Mouse (Mus musculus): ENCODE data around the gene Rbm26. TPM values are rescaled to one million over a fixed set of nuclear protein-coding genes. Genes with fewer than 3 reads are reported as not detected.

Gene Rbm26
- polyA plus RNA-seq, 1 experiment from 2014 or later = 15.2 TPM

DNA sequence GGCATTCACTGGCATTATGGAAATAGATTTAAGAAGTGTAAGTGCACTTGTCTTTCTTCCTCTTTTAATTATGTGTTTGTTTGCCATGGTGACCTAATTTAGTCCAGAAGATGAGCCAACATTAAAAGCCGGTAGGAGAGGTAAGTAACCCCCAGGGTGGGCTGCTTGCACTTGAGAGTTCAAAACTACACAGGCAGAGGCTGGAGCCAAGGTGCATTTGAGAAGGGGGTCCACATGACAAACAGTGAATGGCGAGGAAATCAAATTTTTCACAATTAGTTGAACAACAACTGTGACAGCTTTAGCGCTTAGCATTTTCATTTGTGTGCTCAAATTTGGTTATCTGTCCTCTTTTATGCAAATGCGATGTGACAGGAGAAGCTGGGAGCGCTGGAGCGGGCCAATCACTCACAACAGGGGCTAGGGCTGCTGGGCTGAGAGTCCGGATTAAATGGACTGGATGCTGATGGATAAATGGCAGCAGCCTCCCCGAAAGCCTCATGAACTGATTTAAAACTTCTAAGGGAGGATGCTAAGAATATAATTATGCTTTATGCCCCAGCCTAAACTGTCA, 92.3 kb downstream of the Rbm26 start:
- WGBS = 63% methylated on average over 8 of the region's 8 CpGs
- Histone ChIP-seq H3K27me3 (ENCODE audit: control insufficient read depth, insufficient read depth, low read length) (no peaks in the 10 kb centered on the region), H3K4me2 (replicated peaks; ENCODE audit: low read depth) (no peak overlapping the region), H3K4me3 (ENCODE audit: low read depth, low read length) (no peak overlapping the region), H3K9ac (ENCODE audit: low read length) (no peak overlapping the region), H3K4me1 (replicated peaks; ENCODE audit: control insufficient read depth, insufficient read depth) (no peaks in the 10 kb centered on the region), H3K36me3 (ENCODE audit: control insufficient read depth, insufficient read depth, low read length) (no peaks in the 10 kb centered on the region), H3K9me3 (ENCODE audit: control insufficient read depth, low read length) (no peaks in the 10 kb centered on the region), H3K27ac (replicated peaks) (no peak overlapping the region)
- TF ChIP-seq EP300 (optimal IDR thresholded peaks at IDR 0.05) = no peak
- no peak for TF ChIP-seq CTCF (IDR thresholded peaks at IDR 0.05; ENCODE audit: low read depth)
- DNase-seq (ENCODE audit: low spot score) (no peak), ATAC-seq (ENCODE audit: low FRiP score, low TSS enrichment) (no peak)

DNA sequence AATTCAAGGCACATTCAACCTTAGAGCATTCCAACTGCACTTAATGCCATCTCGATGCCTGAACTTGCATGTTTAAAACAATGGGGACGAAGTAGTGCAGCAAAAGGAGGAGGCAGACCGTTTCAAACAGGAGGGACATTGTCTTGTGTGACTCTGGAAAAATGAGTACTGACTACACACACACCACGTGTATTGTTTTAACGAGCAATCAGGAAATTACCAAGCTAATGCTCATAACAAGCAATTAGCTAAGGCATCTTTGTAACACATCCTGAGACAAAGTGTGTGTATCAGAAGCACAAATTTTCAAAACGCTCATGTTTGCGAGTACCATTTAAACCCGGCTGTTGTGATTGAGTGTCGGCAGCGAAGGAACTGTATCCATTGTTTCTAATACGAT, 93.0 kb downstream of the Rbm26 start:
- Histone ChIP-seq H3K36me3 (ENCODE audit: control insufficient read depth, insufficient read depth, low read length) (no peaks in the 10 kb centered on the region), H3K4me3 (ENCODE audit: low read depth, low read length) (no peak overlapping the region), H3K27me3 (ENCODE audit: control insufficient read depth, insufficient read depth, low read length) (no peaks in the 10 kb centered on the region), H3K27ac (replicated peaks) (no peak overlapping the region), H3K9ac (ENCODE audit: low read length) (no peak overlapping the region), H3K4me2 (replicated peaks; ENCODE audit: low read depth) (no peak overlapping the region), H3K4me1 (replicated peaks; ENCODE audit: control insufficient read depth, insufficient read depth) (no peaks in the 10 kb centered on the region), H3K9me3 (ENCODE audit: control insufficient read depth, low read length) (no peaks in the 10 kb centered on the region)
- TF ChIP-seq CTCF (IDR thresholded peaks at IDR 0.05; ENCODE audit: low read depth) = no peak
- no peak for TF ChIP-seq EP300 (optimal IDR thresholded peaks at IDR 0.05)
- DNase-seq (ENCODE audit: low spot score) = no peak
- 84% methylated on average over 11 of the region's 11 CpGs for WGBS
- no peak for ATAC-seq (ENCODE audit: low FRiP score, low TSS enrichment)

DNA sequence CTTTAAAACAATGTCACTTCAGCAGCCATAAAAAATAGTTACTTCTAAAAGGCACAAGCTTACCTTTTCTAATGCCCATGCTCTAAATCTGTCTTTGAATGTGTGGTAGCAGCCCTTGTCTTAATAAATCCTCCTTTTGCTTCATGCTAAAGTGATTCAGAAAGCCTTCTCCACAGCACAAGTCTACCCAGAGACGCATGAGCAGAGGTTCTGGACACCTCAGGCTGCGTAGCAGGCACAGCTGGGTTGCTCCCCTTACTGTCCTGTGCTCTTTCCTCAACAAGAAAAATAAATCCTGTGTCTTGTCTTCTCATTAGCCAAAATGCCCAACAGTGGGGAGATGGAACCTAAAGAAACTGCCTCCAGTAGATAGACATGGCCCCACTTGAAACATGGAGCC, 102.4 kb downstream of the Rbm26 start:
- Histone ChIP-seq H3K4me3 (ENCODE audit: low read depth, low read length) (no peak overlapping the region), H3K27ac (replicated peaks) (no peak overlapping the region), H3K4me1 (replicated peaks; ENCODE audit: control insufficient read depth, insufficient read depth) (no peaks in the 10 kb centered on the region), H3K36me3 (ENCODE audit: control insufficient read depth, insufficient read depth, low read length) (no peaks in the 10 kb centered on the region), H3K4me2 (replicated peaks; ENCODE audit: low read depth) (no peak overlapping the region), H3K27me3 (ENCODE audit: control insufficient read depth, insufficient read depth, low read length) (no peaks in the 10 kb centered on the region), H3K9ac (ENCODE audit: low read length) (no peak overlapping the region), H3K9me3 (ENCODE audit: control insufficient read depth, low read length) (no peaks in the 10 kb centered on the region)
- DNase-seq (ENCODE audit: low spot score) = no peak
- no peak for ATAC-seq (ENCODE audit: low FRiP score, low TSS enrichment)
- TF ChIP-seq EP300 (optimal IDR thresholded peaks at IDR 0.05) (no peak), CTCF (IDR thresholded peaks at IDR 0.05; ENCODE audit: low read depth) (no peak)
- WGBS = 79% methylated on average over 2 of the region's 2 CpGs

DNA sequence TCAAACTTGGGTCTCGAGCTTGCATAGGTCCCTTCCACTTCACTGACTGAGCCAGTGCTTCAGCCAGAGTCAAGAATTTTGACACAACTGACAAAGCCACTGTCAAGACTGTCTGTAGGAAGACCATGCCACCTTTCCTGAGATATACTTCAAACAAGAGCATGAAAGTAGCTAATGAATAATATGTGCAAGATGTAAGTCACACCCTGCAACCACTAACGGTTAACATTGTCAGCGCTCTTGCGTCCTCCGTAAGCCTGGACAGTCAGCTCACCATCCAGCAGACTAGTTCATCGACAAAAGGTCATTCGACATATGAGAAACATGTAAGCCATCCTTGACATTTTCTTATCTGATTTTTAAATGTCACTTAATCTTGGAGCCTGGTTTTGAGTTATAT, 102.8 kb downstream of the Rbm26 start:
- Histone ChIP-seq H3K4me2 (replicated peaks; ENCODE audit: low read depth) (no peak overlapping the region), H3K9ac (ENCODE audit: low read length) (no peak overlapping the region), H3K9me3 (ENCODE audit: control insufficient read depth, low read length) (no peaks in the 10 kb centered on the region), H3K27me3 (ENCODE audit: control insufficient read depth, insufficient read depth, low read length) (no peaks in the 10 kb centered on the region), H3K27ac (replicated peaks) (no peak overlapping the region), H3K36me3 (ENCODE audit: control insufficient read depth, insufficient read depth, low read length) (no peaks in the 10 kb centered on the region), H3K4me3 (ENCODE audit: low read depth, low read length) (no peak overlapping the region), H3K4me1 (replicated peaks; ENCODE audit: control insufficient read depth, insufficient read depth) (no peaks in the 10 kb centered on the region)
- DNase-seq (ENCODE audit: low spot score) (no peak), ATAC-seq (ENCODE audit: low FRiP score, low TSS enrichment) (no peak)
- no peak for TF ChIP-seq CTCF (IDR thresholded peaks at IDR 0.05; ENCODE audit: low read depth)
- no peak for TF ChIP-seq EP300 (optimal IDR thresholded peaks at IDR 0.05)
- 88% methylated on average over 7 of the region's 7 CpGs for WGBS

DNA sequence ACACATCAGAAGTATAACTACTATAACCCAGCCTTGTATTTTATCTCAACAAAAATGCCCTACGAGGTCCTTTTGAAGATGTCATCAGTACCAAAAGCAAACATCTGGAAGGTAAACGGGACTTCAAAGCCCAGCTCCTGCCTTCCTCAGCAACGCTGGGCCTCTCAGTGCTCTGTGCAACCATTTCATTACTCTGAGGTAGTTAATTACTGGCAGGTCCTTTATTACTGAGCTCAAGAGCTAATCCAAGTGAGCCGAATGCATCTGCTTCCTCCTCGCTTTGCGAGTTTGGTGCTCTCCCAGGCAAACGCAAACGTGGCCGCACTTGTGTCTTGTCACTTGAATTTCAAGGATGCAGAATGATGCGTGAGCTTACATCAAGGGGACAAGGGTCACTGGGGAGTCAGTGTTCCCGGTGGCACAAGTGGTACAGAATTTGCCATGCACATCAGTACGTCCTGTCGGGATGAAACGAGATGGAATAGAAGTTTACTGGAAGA, 106.1 kb downstream of the Rbm26 start:
- DNase-seq (ENCODE audit: low spot score) = no peak
- no peak overlapping the region for H3K4me2 ChIP-seq (replicated peaks; ENCODE audit: low read depth)
- 41% methylated on average over 14 of the region's 14 CpGs for WGBS
- no peak overlapping the region for H3K27ac ChIP-seq (replicated peaks)
- no peak for ATAC-seq (ENCODE audit: low FRiP score, low TSS enrichment)
- no peak overlapping the region for H3K4me3 ChIP-seq (ENCODE audit: low read depth, low read length)
- no peak for TF ChIP-seq CTCF (IDR thresholded peaks at IDR 0.05; ENCODE audit: low read depth)
- TF ChIP-seq EP300 (optimal IDR thresholded peaks at IDR 0.05) = no peak
- no peaks in the 10 kb centered on the region for H3K4me1 ChIP-seq (replicated peaks; ENCODE audit: control insufficient read depth, insufficient read depth)
- no peaks in the 10 kb centered on the region for H3K36me3 ChIP-seq (ENCODE audit: control insufficient read depth, insufficient read depth, low read length)
- H3K9me3 ChIP-seq (ENCODE audit: control insufficient read depth, low read length) = no peaks in the 10 kb centered on the region
- no peak overlapping the region for H3K9ac ChIP-seq (ENCODE audit: low read length)
- H3K27me3 ChIP-seq (ENCODE audit: control insufficient read depth, insufficient read depth, low read length) = no peaks in the 10 kb centered on the region

DNA sequence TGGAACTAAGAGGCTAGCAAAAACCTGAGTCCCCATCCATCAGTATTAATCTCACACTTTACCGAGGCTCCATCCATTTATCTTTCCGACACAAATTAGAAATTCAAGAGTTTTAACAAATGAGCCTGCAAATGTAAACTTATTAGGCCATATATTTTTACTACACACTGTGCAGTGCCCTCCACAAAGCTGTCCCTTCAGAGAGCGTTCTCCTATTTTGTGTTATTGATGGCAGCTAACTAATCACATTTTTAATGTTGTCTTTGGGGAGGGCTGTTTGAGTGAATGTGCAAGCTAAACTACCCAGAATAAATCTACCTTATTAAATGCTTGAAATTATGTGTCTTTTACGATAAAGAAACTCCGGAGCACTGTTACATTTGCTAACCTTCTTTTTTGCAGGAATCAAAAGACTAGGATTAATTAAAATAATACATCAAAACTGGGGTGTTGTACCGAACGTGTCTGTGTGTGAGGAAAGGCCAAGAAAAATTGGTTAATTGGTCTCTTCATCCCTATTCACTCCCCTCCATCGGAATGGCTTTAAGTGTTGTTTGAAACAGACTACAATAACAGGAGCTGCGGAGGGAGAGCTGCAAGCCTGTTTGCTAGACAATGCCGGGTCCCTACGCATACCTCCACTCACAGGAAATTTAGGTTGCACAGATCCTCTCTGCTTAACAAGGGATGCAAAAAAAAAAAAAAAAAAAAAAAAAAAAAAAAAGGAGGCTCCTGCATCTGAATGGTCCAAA, 106.7 kb downstream of the Rbm26 start:
- H3K4me1 ChIP-seq (replicated peaks; ENCODE audit: control insufficient read depth, insufficient read depth) = no peaks in the 10 kb centered on the region
- H3K4me2 ChIP-seq (replicated peaks; ENCODE audit: low read depth) = no peak overlapping the region
- no peak overlapping the region for H3K4me3 ChIP-seq (ENCODE audit: low read depth, low read length)
- H3K27ac ChIP-seq (replicated peaks) = no peak overlapping the region
- H3K9ac ChIP-seq (ENCODE audit: low read length) = no peak overlapping the region
- H3K27me3 ChIP-seq (ENCODE audit: control insufficient read depth, insufficient read depth, low read length) = no peaks in the 10 kb centered on the region
- no peak for TF ChIP-seq EP300 (optimal IDR thresholded peaks at IDR 0.05)
- TF ChIP-seq CTCF (IDR thresholded peaks at IDR 0.05; ENCODE audit: low read depth) = no peak
- ATAC-seq (ENCODE audit: low FRiP score, low TSS enrichment) (no peak), DNase-seq (ENCODE audit: low spot score) (no peak)
- no peaks in the 10 kb centered on the region for H3K36me3 ChIP-seq (ENCODE audit: control insufficient read depth, insufficient read depth, low read length)
- 47% methylated on average over 11 of the region's 11 CpGs for WGBS
- H3K9me3 ChIP-seq (ENCODE audit: control insufficient read depth, low read length) = no peaks in the 10 kb centered on the region
